Mouse (Mus musculus): ENCODE results near the gene Znhit1.
"Not testable (repeated sequence)": the region's sequence is repeated elsewhere in the genome, so short reads cannot be mapped to it uniquely, and the experiment has no call there.

Gene Znhit1

DNA sequence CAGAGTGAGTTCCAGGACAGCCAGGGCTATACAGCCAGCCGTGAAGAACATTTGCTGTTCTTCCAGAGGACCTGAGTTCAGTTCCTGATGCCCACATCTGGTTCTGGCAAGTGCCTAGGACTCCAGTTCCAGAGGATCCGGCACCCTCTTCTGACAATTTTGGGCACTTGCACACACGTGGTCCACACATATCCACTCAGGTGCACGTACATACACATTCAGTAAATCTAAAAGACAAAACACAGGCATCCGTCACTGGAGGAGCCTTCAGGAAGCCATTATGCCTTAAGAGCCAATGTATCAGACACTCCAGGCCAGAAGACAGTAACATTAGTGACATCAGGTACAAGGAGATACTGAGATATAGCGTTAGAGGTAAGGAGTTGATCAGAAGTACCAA, 37.3 kb downstream of the Znhit1 start:
- DNase-seq: no peak

DNA sequence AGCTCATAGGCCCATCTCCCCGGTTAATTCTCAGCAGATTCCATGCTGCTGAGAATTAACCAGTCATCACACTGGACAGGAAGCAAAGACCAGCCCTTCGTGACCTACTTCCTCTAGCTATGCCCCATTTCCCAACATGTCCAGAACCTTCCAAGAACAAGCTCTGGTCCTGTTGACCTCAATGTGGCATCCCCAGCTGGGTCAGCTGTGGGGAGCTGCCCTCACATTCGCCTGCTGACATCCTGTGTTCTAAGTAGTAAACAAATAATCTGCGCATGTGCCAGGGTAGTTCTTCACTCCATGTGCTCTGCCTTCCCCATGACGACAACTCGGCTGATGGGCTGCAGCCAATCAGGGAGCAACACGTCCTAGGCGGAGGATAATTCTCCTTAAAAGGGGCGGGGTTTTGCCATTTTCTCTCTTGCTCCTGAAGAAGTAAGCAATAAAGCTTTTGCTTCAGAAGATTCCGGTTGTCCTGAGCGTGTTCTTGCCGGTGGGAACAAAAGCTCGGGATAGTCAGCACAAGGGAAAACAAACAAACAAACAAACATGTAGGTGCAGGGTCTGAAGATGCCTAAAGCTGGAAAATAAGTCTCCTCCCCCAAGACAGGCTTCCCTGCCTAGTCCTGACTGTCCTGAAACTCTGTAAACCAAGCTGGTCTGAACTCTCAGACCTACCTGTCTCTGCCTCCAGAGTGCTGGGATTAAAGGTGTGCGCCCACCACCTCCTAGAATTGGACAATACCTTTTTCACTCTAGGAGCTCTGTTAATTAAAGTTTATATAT, 38.1 kb downstream of the Znhit1 start:
- DNase-seq: not testable (repeated sequence)

DNA sequence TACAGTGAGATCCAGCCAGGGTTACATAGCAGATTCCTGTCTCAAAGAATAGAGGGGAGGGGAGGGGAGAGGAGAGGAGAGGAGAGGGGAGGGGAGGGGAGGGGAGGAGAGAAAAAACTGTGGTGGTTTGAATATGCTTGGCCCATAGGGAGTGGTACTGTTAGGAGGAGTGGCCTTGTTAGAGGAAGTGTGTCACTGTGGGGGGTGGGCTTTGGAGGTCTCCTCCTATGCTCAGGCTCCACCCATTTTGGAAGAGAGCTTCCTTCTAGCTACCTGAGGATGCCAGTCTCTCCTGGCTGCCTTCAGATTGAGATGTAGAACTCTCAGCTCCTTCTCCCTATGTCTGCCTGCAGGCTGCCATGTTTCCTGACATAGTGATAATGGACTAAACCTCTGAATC, 39.9 kb downstream of the Znhit1 start:
- DNase-seq: no peak

DNA sequence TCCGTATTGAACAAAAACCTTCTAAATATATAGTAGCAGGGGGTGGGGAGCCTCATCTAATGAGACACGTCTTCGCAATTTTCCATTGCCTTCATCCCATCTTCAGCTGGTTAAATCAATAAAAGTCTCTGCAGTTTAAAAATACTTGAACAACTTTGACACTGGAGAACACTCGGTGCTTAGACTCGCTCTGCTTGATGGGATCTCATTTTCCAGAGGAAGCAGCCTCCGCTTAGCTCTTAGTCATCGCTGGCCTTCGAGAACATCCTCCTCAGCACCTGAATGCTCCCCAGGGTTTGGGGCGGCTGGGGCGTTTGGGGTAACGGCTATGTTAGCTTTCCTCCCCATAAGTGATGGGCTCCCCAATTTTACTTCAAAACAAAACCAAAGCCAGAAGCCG, 42.7 kb downstream of the Znhit1 start:
- DNase-seq: no peak

DNA sequence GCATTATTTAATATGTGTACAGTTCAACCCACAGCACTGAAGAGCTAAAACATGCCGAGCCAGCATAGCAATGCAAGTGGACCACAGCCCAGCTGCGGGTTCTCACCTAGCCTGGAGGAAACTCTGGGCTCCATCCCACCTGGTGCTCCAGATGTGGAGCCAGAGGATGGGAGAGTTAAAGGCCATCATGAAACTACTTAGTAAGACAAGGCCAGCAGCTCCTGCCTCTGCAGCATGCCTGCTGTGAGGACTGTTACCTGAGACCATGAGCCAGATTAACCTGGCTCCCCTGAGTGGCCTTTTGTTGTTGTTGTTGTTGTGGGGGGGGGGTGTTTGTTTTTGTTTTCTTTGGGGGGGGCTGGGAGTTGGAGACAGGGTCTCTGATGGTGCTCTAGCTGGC, 44.4 kb downstream of the Znhit1 start:
- no peak for DNase-seq

DNA sequence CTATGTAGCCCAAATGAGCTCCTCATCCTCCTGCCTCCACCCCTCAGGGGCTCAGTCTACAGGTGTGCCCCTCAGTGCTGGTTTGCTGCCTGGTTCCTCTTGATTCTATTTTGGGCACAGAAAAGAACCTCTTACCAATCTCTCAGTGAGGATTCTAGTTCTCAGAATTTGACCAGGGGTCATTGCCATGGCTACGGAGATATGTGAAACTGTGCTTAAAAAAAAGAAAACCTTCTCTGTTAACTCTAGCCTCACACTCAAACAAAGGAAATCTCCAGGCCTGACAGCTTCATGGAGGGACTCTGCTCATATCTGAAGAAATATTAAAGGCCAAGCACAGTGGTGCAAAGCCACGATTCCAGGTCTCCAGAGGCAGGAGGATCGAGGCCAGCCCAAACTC, 45.0 kb downstream of the Znhit1 start:
- no peak for DNase-seq

DNA sequence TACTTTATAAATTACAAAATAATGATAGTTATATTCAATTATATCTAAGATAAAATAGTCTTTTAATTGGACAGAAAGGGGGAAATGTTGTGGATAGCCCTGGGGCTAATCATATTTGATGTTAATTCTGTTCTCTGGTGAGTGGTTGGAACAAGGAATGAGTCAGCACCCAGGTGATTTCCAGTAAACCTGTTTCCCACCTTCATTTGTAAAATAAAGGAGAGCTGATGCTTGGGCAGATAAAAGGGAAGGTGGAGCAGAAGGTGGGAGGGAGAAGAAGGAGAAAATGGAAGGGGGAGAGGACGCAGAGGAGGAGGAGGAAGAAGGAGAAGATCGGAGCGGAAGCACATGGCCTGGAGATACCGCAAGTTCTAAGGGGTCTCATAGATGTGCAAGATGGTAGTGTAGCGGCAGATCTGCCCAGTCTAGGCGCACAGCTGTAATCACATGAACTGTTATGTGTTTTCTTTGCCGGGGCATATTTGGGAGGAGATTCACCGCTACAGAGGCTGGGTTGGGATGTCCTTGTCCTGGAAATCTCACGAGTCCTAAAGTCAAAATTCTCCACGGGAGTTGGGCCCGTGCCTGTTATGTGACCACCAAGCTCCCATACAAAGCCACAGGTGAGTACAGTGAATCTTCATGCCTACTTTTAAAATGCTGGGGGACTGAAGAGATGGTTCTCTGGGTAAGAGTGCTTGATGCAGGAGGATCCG, 46.8 kb downstream of the Znhit1 start:
- DNase-seq: no peak

DNA sequence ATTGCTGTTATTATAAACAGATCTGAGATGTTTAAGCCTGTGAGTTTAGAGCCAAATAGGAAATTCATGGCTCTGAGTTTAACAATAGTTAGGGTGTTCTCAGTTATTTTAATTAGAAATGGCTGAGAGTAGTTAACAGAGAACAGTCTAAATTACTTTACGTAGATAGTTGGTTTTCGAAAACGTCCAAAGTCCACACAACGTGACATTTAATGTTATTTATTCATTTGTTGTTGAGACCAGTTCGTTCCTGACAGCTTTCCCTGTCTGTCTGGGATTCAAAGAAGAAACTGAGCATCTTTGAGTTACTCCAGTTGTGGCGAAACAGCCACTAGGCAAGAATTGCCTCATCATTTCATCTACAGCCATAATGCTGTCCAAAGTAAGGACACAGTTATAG, 47.8 kb downstream of the Znhit1 start:
- DNase-seq: not testable (repeated sequence)

DNA sequence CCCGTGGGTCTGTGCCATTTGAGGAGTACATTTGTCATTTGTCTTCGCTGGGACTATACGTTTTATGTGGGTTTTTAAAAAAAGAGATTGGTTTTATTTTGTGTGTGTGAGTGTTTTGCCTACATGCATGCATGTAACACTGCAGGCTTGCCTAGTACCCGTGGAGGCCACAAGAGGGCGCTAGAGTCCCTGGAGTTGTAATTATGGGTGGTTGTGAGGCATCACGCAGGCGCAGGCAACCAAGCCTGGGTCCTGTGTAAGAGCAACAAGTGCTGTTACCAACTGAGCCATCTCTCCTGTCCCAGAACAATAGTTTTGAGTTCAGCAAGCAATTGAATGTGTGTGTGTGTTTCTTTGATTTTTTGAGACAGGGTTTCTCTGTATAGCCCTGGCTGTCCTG, 48.5 kb downstream of the Znhit1 start:
- no peak for DNase-seq

DNA sequence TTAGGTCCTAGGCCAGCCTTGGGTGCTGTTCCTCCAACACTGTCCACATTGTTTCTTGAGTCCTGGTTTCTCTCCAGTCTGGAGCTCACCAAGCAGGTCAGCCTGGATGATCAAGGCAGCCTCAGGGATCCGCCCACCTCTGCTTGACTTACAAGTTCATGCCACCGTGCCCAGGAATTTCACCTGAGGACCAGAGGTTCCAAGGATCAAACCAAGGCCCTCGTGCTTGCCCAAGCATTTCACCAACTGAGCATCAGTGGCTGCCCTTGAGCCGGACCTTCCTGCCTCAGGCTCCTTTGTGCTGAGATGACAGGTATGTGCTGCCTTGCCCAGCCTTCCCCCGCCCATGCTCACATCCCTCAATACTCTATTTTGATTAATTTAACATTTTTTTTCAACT, 50.2 kb downstream of the Znhit1 start:
- no peak for DNase-seq

DNA sequence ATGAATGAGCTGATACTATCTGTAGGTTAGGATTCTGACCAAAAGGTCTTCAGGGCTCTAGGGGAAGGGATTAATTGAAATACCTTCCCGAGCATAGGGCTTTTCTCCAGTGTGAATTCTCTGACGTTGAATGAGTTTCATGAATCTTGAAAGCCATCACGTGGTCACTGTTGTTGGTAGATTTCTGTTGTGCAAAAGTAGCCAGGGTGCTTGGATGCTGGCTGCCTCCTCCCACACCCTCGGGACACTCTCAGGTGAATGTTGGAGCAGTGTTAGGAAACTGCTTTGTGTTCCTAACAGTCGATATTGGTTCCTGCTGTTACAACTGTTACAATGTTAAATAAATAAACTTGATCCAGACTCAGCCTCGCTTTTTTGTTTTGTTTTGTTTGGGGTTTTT, 51.1 kb downstream of the Znhit1 start:
- DNase-seq: no peak

DNA sequence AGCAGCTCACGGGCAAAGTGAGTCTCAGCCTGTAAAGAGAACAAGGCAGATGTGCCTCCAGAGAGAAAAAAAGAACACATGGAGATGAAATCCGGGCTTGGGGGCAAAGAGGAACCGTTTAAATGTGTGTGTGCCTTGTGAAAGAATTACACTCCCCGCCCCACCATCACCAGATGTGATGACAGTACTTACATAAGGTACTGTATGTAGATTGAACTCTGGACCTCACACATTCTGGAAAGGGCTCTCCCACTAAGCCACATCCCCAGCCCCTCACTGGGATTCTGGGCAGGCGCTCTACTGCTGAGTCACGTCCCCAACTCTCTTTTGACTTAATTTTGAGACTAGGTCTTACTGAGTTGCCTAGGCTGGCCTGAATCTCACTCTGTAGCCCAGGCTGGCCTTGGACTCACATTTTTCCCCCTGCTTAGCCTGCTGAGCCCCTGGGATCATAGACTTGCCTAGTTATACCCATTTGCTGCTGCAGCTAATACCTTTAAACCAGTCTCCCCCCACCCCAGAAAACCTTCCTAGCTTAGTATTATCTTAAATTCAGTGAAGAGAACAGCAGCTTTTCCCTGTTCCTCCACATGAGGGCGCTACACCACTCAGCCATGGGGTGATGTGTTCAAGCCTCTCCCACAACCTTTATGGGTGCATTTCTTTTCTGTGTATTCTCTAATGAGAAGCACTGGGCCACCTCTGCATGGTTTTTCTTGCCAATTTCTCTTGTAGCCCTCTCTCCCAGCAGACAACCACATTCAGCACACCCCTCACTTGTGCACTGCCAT, 51.7 kb downstream of the Znhit1 start:
- DNase-seq: no peak

DNA sequence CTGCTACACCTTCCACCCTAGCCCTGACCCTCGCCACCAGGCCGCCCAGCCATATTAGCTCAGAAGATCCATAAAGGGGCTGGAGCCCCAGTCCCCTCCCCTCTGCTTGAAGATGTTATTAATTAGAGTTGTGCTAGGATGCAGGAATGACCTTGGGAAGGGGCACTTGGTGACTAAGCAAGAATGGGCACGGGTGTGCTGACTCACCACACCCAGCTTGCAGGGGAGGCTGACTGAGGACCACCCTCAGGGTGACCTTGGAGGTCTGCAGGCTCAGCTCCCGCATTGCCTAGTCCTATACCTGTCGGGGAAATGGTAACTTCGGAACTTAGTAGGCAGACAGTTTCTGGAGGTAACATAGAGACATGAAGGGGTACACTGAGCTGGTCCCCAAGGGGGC, 53.9 kb downstream of the Znhit1 start:
- DNase-seq: no peak

DNA sequence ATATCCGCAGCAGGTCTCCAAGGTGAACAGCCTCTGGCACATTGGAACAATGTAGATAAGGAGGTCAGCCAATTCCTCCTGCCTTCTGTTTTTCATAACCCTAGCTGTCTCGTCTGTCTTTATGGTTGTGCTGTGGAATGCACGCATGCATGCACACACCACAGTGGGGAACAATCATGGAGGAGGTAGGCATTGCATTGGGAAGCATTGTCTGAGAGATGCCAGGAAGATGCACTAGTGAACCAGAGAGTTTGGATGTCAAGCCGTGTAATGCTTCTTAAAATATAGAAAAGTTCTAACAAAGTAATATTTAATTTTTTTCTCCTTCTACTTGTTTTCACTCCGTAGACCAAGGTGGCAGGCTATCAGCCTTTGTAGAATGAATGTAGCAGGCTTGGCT, 54.9 kb downstream of the Znhit1 start:
- no peak for DNase-seq
